Mouse (Mus musculus) intestine, embryonic 15.5 days (tissue): ENCODE results near the gene Pld2. TPM values are rescaled to one million over a fixed set of nuclear protein-coding genes. Genes with fewer than 3 reads are reported as not detected.
A peak's percentile ranks its signal among the peaks of the same experiment; 100 is the strongest.
"Not testable (repeated sequence)": the region's sequence is repeated elsewhere in the genome, so short reads cannot be mapped to it uniquely, and the experiment has no call there.

ENCODE experiments used
- ATAC-seq: fragments of 200-750 bp; cut with Nextera tagmentation; 2 replicates; pipeline ENCODE4 v1.8.0; 2017; ENCODE audit warnings: moderate TSS enrichment, moderate library complexity
- H3K27ac ChIP-seq: fragments of 300-500 bp; sonication (generic); 2 replicates; pipeline ENCODE4 v1.5.1; 2015; ENCODE audit warnings: mild to moderate bottlenecking, inconsistent platforms
- H3K27me3 ChIP-seq: fragments of 300-500 bp; sonication (generic); replicated peaks from 2 replicates; pipeline ENCODE4 v1.6.1; 2015; ENCODE audit warnings: inconsistent platforms
- H3K36me3 ChIP-seq: fragments of 300-500 bp; sonication (generic); 2 replicates; pipeline ENCODE4 v1.6.1; 2015; ENCODE audit warnings: inconsistent platforms
- H3K4me1 ChIP-seq: fragments of 300-500 bp; sonication (generic); replicated peaks from 2 replicates; pipeline ENCODE4 v1.6.1; 2015; ENCODE audit warnings: inconsistent platforms
- H3K4me2 ChIP-seq: fragments of 300-500 bp; sonication (generic); replicated peaks from 2 replicates; pipeline ENCODE4 v1.6.1; 2015; ENCODE audit warnings: mild to moderate bottlenecking, inconsistent platforms
- H3K4me3 ChIP-seq: fragments of 300-500 bp; sonication (generic); replicated peaks from 2 replicates; pipeline ENCODE4 v1.5.1; 2015; ENCODE audit warnings: inconsistent platforms
- H3K9ac ChIP-seq: fragments of 300-500 bp; sonication (generic); 2 replicates; pipeline ENCODE4 v1.6.1; 2015; ENCODE audit warnings: inconsistent platforms
- H3K9me3 ChIP-seq: fragments of 300-500 bp; sonication (generic); 2 replicates; pipeline ENCODE4 v1.6.1; 2016; ENCODE audit warnings: inconsistent platforms
- WGBS: fragments of 180-500 bp; shearing (Covaris S2); methylation state at CpG from one replicate; pipeline ENCODE4 v1.1.7; 2015; 5-methylcytosine and 5-hydroxymethylcytosine counted together
- polyA plus RNA-seq: library from polyadenylated mRNA; unstranded; fragments of >200 nt; fragmentation: Nextera tagmentation; extraction: Ambion mirVana; gene quantifications from 2 replicates; pipeline ENCODE4 v1.2.1, GENCODE M21; 2015

Gene Pld2
- polyA plus RNA-seq, 1 experiment from 2014 or later: 10.3 TPM

GRCm38 (mm10) chr11:70513520-70513919, 26.3 kb upstream of the Pld2 start:
- Histone ChIP-seq H3K4me2 (no peak overlapping the region), H3K4me3 (no peak overlapping the region), H3K9me3 (no peaks in the 10 kb centered on the region), H3K27me3 (no peaks in the 10 kb centered on the region), H3K36me3 (no peaks in the 10 kb centered on the region), H3K9ac (no peak overlapping the region), H3K4me1 (peaks cover 5% of the 10 kb centered on the region; the same call in 1 of the 2 replicates), H3K27ac (no peak overlapping the region)
- 57% methylated on average over 11 of the region's 11 CpGs for WGBS
- no peak for ATAC-seq

GRCm38 (mm10) chr11:70514288-70514687, 25.6 kb upstream of the Pld2 start, which contains the start of gene Vmo1:
TSS of gene Vmo1 (minus strand) at chr11:70514616.
- 86% methylated on average over 7 of the region's 7 CpGs for WGBS
- no peak within 1 kb of the TSS for H3K4me3 ChIP-seq
- H3K27me3 ChIP-seq: no peaks in the 10 kb centered on the region
- peaks cover 11% of the 10 kb centered on the region for H3K4me1 ChIP-seq
- no peaks in the 10 kb centered on the region for H3K9me3 ChIP-seq
- H3K36me3 ChIP-seq: no peaks in the 10 kb centered on the region
- H3K9ac ChIP-seq: no peak within 1 kb of the TSS
- H3K27ac ChIP-seq: no peak within 1 kb of the TSS
- ATAC-seq: no peak
- H3K4me2 ChIP-seq: no peak within 1 kb of the TSS

- H3K27me3 ChIP-seq: no peaks in the 10 kb centered on the region
- no peak overlapping the region for H3K9ac ChIP-seq
- no peaks in the 10 kb centered on the region for H3K9me3 ChIP-seq
- H3K4me2 ChIP-seq: no peak overlapping the region
- ATAC-seq: no peak
- no peaks in the 10 kb centered on the region for H3K36me3 ChIP-seq
- H3K27ac ChIP-seq: no peak overlapping the region
- no peak overlapping the region for H3K4me3 ChIP-seq
- 22% methylated on average over 2 of the region's 2 CpGs for WGBS
- H3K4me1 ChIP-seq: peaks cover 17% of the 10 kb centered on the region
Measured at GRCm38 (mm10) chr11:70516352-70516751, 23.5 kb upstream of the Pld2 start.

GRCm38 (mm10) chr11:70518436-70518835, 21.4 kb upstream of the Pld2 start:
- Histone ChIP-seq H3K9ac (no peak overlapping the region), H3K27me3 (no peaks in the 10 kb centered on the region), H3K4me3 (no peak overlapping the region), H3K4me2 (no peak overlapping the region), H3K9me3 (no peaks in the 10 kb centered on the region), H3K36me3 (no peaks in the 10 kb centered on the region), H3K27ac (no peak overlapping the region), H3K4me1 (peaks cover 17% of the 10 kb centered on the region)
- WGBS: 61% methylated on average over 1 of the region's 1 CpGs
- ATAC-seq: no peak

GRCm38 (mm10) chr11:70518923-70519322, 20.9 kb upstream of the Pld2 start, which contains the start of gene Gltpd2:
TSS of gene Gltpd2 (plus strand) at chr11:70519196.
- 64% methylated on average over 10 of the region's 10 CpGs for WGBS
- H3K36me3 ChIP-seq: no peaks in the 10 kb centered on the region
- peak within 1 kb of the TSS; percentile 61 for H3K9ac ChIP-seq
- peak within 1 kb of the TSS; percentile 83 for H3K27ac ChIP-seq
- peak within 1 kb of the TSS; percentile 64 for H3K4me2 ChIP-seq
- H3K4me3 ChIP-seq: peak within 1 kb of the TSS; percentile 35
- no peak for ATAC-seq
- H3K9me3 ChIP-seq: no peaks in the 10 kb centered on the region
- H3K27me3 ChIP-seq: no peaks in the 10 kb centered on the region
- H3K4me1 ChIP-seq: peaks cover 17% of the 10 kb centered on the region

- Histone ChIP-seq H3K4me3 (peak overlapping the region; percentile 35), H3K4me2 (peak overlapping the region; percentile 64), H3K27me3 (no peaks in the 10 kb centered on the region), H3K36me3 (no peaks in the 10 kb centered on the region), H3K9me3 (no peaks in the 10 kb centered on the region), H3K27ac (peak overlapping the region; percentile 83), H3K9ac (peak overlapping the region; percentile 61), H3K4me1 (peaks cover 17% of the 10 kb centered on the region)
- ATAC-seq: peak; percentile 34
- 15% methylated on average over 41 of the region's 41 CpGs for WGBS
Measured at GRCm38 (mm10) chr11:70520178-70520769, 19.6 kb upstream of the Pld2 start.

- H3K27me3 ChIP-seq, H3K4me2 ChIP-seq, H3K27ac ChIP-seq, H3K9me3 ChIP-seq, H3K9ac ChIP-seq, ATAC-seq, H3K4me3 ChIP-seq: not testable (repeated sequence)
- peaks cover 12% of the 10 kb centered on the region for H3K36me3 ChIP-seq
- H3K4me1 ChIP-seq: peaks cover 26% of the 10 kb centered on the region
- 93% methylated on average over 8 of the region's 8 CpGs for WGBS
Measured at GRCm38 (mm10) chr11:70523306-70523989, 16.4 kb upstream of the Pld2 start.

GRCm38 (mm10) chr11:70524782-70525181, 15.1 kb upstream of the Pld2 start:
- Histone ChIP-seq H3K4me2 (peak overlapping the region; percentile 50), H3K4me1 (peaks cover 17% of the 10 kb centered on the region), H3K27ac (no peak overlapping the region), H3K36me3 (peaks cover 15% of the 10 kb centered on the region), H3K9me3 (no peaks in the 10 kb centered on the region), H3K27me3 (no peaks in the 10 kb centered on the region), H3K4me3 (peak overlapping the region; percentile 67), H3K9ac (no peak overlapping the region)
- peak; percentile 62 for ATAC-seq
- 4% methylated on average over 8 of the region's 8 CpGs for WGBS

GRCm38 (mm10) chr11:70525184-70525678, 14.6 kb upstream of the Pld2 start, which contains the start of gene Psmb6:
TSS of gene Psmb6 (plus strand) at chr11:70525367.
- H3K27me3 ChIP-seq: no peaks in the 10 kb centered on the region
- H3K4me3 ChIP-seq: peak within 1 kb of the TSS; percentile 67
- peak; percentile 94 for ATAC-seq
- peaks cover 14% of the 10 kb centered on the region for H3K4me1 ChIP-seq
- H3K9ac ChIP-seq: peak within 1 kb of the TSS; percentile 64
- H3K4me2 ChIP-seq: peak within 1 kb of the TSS; percentile 76
- WGBS: under 1% methylated on average over 24 of the region's 26 CpGs
- peak within 1 kb of the TSS; percentile 36; the same call in 1 of the 2 replicates for H3K27ac ChIP-seq
- H3K36me3 ChIP-seq: peaks cover 15% of the 10 kb centered on the region
- H3K9me3 ChIP-seq: no peaks in the 10 kb centered on the region

- peak overlapping the region; percentile 76 for H3K4me2 ChIP-seq
- WGBS: 1% methylated on average over 12 of the region's 12 CpGs
- H3K27me3 ChIP-seq: no peaks in the 10 kb centered on the region
- peak; percentile 54; the same call in 1 of the 2 replicates for ATAC-seq
- H3K9ac ChIP-seq: peak overlapping the region; percentile 64
- H3K4me3 ChIP-seq: peak overlapping the region; percentile 67
- H3K4me1 ChIP-seq: peaks cover 11% of the 10 kb centered on the region
- 0 out of 2 replicates have a peak overlapping the region, but pooled peaks have one; percentile 36 for H3K27ac ChIP-seq
- no peaks in the 10 kb centered on the region for H3K9me3 ChIP-seq
- peaks cover 15% of the 10 kb centered on the region for H3K36me3 ChIP-seq
Measured at GRCm38 (mm10) chr11:70525726-70526125, 14.1 kb upstream of the Pld2 start.

GRCm38 (mm10) chr11:70526211-70526610, 13.7 kb upstream of the Pld2 start:
- H3K4me2 ChIP-seq: peak overlapping the region; percentile 76
- no peaks in the 10 kb centered on the region for H3K9me3 ChIP-seq
- no peaks in the 10 kb centered on the region for H3K27me3 ChIP-seq
- peaks cover 15% of the 10 kb centered on the region for H3K36me3 ChIP-seq
- H3K27ac ChIP-seq: no peak overlapping the region
- no peak for ATAC-seq
- peaks cover 10% of the 10 kb centered on the region for H3K4me1 ChIP-seq
- H3K4me3 ChIP-seq: peak overlapping the region; percentile 67
- WGBS: 89% methylated on average over 12 of the region's 12 CpGs
- peak overlapping the region; percentile 64 for H3K9ac ChIP-seq

GRCm38 (mm10) chr11:70528610-70529009, 11.3 kb upstream of the Pld2 start:
- no peak for ATAC-seq
- 83% methylated on average over 7 of the region's 7 CpGs for WGBS
- Histone ChIP-seq H3K27ac (no peak overlapping the region), H3K4me2 (no peak overlapping the region), H3K4me1 (peaks cover 10% of the 10 kb centered on the region), H3K9ac (no peak overlapping the region), H3K4me3 (no peak overlapping the region), H3K36me3 (peaks cover 15% of the 10 kb centered on the region), H3K9me3 (no peaks in the 10 kb centered on the region), H3K27me3 (no peaks in the 10 kb centered on the region)
